Mouse (Mus musculus): ENCODE results near the gene Thg1l. TPM values are rescaled to one million over a fixed set of nuclear protein-coding genes. Genes with fewer than 3 reads are reported as not detected.
A peak's percentile ranks its signal among the peaks of the same experiment; 100 is the strongest.

Thg1l gene
- 2.8 and 8.3 TPM in 2 replicates for polyA plus RNA-seq (2012; rRNA removed)

- DNase-seq: peak; percentile 95
- under 1% methylated on average over 32 of the region's 32 CpGs for WGBS
- Histone ChIP-seq H3K4me1 (ENCODE audit: control insufficient read depth, insufficient read depth, low read length) (no peaks in the 10 kb centered on the region), H3K4me3 (replicated peaks; ENCODE audit: extremely low read depth, low read depth, low read length) (peak within 1 kb of the TSS; percentile 96)
- peak; percentile 42; the same call in 1 of the 2 replicates for TF ChIP-seq POLR2A (IDR thresholded peaks at IDR 0.05; ENCODE audit: borderline replicate concordance, extremely low read depth, low read depth, low read length)
- TF ChIP-seq CTCF (IDR thresholded peaks at IDR 0.05; ENCODE audit: insufficient read depth, low read length): no peak
Measured at GRCm38 (mm10) chr11:45955127-45955627, at the start of gene Thg1l. Thg1l (minus strand) TSS chr11:45955494.

- H3K4me3 ChIP-seq (replicated peaks; ENCODE audit: extremely low read depth, low read depth, low read length): no peak overlapping the region
- DNase-seq: no peak
- no peak for TF ChIP-seq POLR2A (IDR thresholded peaks at IDR 0.05; ENCODE audit: borderline replicate concordance, extremely low read depth, low read depth, low read length)
- peaks cover 3% of the 10 kb centered on the region for H3K4me1 ChIP-seq (ENCODE audit: control insufficient read depth, insufficient read depth, low read length)
- WGBS: 46% methylated on average over 13 of the region's 13 CpGs
Measured at GRCm38 (mm10) chr11:45992087-45992486, 36.8 kb upstream of the Thg1l start.

DNA sequence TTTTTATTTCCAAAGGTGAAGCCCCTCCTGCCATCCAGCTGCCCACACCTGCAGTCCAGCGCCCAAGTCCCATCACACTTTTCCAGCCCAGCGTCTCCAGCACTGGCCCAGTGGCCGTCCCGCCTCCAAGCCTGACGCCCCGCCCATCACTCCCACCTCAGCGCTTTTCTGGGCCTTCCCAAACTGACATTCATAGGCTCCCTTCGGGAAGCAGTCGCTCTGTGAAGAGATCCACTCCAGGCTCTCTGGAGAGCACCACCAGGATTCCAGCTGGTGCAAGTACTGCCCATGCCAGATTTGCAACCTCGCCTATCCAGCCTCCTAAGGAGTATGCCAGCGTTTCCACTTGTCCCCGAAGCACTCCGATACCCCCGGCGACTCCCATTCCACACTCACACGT is 36.3 kb upstream of the Thg1l start:
- Histone ChIP-seq H3K4me3 (replicated peaks; ENCODE audit: extremely low read depth, low read depth, low read length) (no peak overlapping the region), H3K4me1 (ENCODE audit: control insufficient read depth, insufficient read depth, low read length) (peaks cover 3% of the 10 kb centered on the region)
- peak; percentile 43 for DNase-seq
- WGBS: 8% methylated on average over 16 of the region's 16 CpGs
- no peak for TF ChIP-seq CTCF (IDR thresholded peaks at IDR 0.05; ENCODE audit: insufficient read depth, low read length)
- TF ChIP-seq POLR2A (IDR thresholded peaks at IDR 0.05; ENCODE audit: borderline replicate concordance, extremely low read depth, low read depth, low read length): no peak

GRCm38 (mm10) chr11:45980893-45981253 is 25.6 kb upstream of the Thg1l start:
- 55% methylated on average over 19 of the region's 19 CpGs for WGBS
- TF ChIP-seq CTCF (IDR thresholded peaks at IDR 0.05; ENCODE audit: insufficient read depth, low read length) (no peak), POLR2A (IDR thresholded peaks at IDR 0.05; ENCODE audit: borderline replicate concordance, extremely low read depth, low read depth, low read length) (no peak)
- no peak for DNase-seq

DNA sequence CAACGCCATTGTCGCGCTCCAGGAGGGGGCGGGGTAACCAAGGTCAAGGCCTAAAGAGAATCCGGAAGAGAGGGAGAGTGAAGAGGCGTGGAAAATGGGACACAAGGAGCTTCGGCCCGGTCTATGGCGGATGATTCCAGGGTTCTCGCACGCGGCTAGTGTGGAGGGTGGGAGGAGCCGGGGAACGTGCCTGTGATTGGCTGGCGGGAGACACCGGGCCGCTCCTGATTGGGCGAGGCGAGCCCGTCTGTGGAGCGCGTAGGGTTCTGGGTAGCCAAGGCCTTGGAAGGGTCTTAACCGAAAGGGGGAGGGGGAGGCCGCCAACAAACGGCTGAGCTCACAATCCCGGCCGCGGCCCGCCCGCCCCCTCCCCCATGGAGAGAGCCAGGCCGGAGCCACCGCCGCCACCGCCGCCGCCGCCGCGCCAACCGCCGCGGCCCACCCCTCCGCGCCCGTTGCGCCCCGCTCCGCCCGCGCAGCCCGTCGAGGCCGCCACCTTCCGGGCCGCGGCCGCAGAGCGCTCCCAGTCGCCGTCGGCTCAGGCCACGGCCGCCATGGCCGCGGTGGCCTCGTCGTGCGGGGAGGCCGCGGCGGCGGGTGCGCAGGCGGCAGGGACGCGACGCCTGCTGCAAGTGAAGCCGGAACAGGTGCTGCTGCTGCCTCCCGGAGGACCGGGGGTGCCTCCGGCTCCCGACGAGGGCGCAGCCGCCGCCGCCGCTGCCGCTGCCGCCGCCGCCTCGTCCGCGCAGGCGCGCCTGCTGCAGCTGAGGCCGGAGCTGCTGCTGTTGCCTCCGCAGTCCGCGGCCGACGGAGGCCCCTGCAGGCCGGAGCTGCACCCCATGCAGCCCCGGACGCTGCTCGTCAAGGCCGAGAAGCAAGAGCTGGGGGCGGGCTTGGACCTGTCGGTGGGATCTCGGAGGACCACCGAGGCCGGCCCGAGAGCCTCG is 24.9 kb upstream of the Thg1l start, which contains the start of gene Sox30:
Gene Sox30 (plus strand): TSS at position 365 of the 947 bp plus-strand sequence.
- H3K4me1 ChIP-seq (ENCODE audit: control insufficient read depth, insufficient read depth, low read length): no peaks in the 10 kb centered on the region
- peak within 1 kb of the TSS; percentile 53 for H3K4me3 ChIP-seq (replicated peaks; ENCODE audit: extremely low read depth, low read depth, low read length)
- TF ChIP-seq POLR2A (IDR thresholded peaks at IDR 0.05; ENCODE audit: borderline replicate concordance, extremely low read depth, low read depth, low read length): no peak
- no peak for TF ChIP-seq CTCF (IDR thresholded peaks at IDR 0.05; ENCODE audit: insufficient read depth, low read length)
- WGBS: 10% methylated on average over 95 of the region's 115 CpGs
- DNase-seq: peak; percentile 39

More at GRCm38 (mm10) chr11:45980893-45981253, 25.6 kb upstream of the Thg1l start:
- Histone ChIP-seq H3K4me3 (replicated peaks; ENCODE audit: extremely low read depth, low read depth, low read length) (peak overlapping the region; percentile 53), H3K4me1 (ENCODE audit: control insufficient read depth, insufficient read depth, low read length) (no peaks in the 10 kb centered on the region)

DNA sequence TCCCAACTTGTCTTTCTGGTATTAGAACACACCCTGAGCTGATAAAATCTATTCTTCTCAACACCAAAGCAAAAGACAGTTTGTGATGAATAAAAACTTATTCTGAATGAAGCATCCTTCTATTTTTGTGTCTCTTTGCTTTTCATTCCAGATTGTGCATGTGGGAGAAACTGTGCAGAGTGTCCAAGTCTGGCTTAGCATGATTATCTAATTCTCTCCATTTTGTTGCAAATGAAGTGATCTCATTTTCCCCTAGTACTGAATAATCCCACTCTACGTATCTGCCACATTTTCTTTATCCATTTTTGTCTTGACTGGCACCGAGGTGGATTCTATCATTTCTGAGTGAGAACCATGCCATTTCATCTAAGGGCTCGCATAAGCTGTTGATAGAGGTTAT is 20.8 kb upstream of the Thg1l start:
- DNase-seq: no peak
- WGBS: 77% methylated on average over 3 of the region's 3 CpGs
- H3K4me3 ChIP-seq (replicated peaks; ENCODE audit: extremely low read depth, low read depth, low read length): no peak overlapping the region
- no peaks in the 10 kb centered on the region for H3K4me1 ChIP-seq (ENCODE audit: control insufficient read depth, insufficient read depth, low read length)
- TF ChIP-seq CTCF (IDR thresholded peaks at IDR 0.05; ENCODE audit: insufficient read depth, low read length) (no peak), POLR2A (IDR thresholded peaks at IDR 0.05; ENCODE audit: borderline replicate concordance, extremely low read depth, low read depth, low read length) (no peak)

DNA sequence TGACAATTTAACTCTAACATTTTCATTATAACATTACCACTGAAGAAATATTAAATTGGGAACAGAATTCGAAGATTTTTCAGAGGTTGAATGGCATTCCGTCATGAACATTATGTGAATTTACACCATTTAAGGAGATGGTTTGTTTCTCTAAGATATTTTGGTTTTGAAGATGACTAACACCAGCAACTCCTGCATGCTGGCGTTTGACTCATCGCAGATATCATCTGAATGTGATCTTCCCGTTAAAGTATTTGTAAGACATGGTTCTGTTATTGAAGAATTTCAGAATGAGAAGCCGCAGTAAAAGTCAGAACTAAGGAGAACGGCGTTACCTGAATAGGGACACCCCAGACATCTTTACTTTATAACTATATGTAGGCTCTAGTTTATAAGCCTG is 19.2 kb upstream of the Thg1l start:
- 87% methylated on average over 8 of the region's 8 CpGs for WGBS
- Histone ChIP-seq H3K4me1 (ENCODE audit: control insufficient read depth, insufficient read depth, low read length) (no peaks in the 10 kb centered on the region), H3K4me3 (replicated peaks; ENCODE audit: extremely low read depth, low read depth, low read length) (no peak overlapping the region)
- no peak for DNase-seq
- TF ChIP-seq CTCF (IDR thresholded peaks at IDR 0.05; ENCODE audit: insufficient read depth, low read length) (no peak), POLR2A (IDR thresholded peaks at IDR 0.05; ENCODE audit: borderline replicate concordance, extremely low read depth, low read depth, low read length) (no peak)

GRCm38 (mm10) chr11:45973635-45974034 is 18.3 kb upstream of the Thg1l start:
- H3K4me3 ChIP-seq (replicated peaks; ENCODE audit: extremely low read depth, low read depth, low read length): no peak overlapping the region
- TF ChIP-seq CTCF (IDR thresholded peaks at IDR 0.05; ENCODE audit: insufficient read depth, low read length) (no peak), POLR2A (IDR thresholded peaks at IDR 0.05; ENCODE audit: borderline replicate concordance, extremely low read depth, low read depth, low read length) (no peak)

DNA sequence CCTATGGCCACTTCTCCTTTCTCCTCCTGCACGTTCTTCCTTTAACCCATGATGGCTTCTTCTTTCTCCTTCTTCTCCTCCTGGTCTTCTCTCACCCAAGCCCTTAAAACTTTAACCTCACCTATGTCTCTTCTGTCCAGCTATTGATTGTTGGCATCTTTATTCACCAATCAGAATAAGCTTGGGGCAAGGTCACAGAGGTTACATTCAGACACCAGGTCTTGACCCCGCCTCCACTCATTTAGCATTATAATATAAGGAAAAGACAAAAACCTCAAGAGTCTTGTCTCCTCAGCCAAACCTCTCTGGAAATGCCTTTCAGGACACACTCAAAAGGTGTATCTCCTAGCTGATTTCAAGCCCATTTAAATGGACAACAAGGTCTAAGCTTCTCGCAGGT is 13.2 kb upstream of the Thg1l start:
- no peak for DNase-seq
- no peaks in the 10 kb centered on the region for H3K4me1 ChIP-seq (ENCODE audit: control insufficient read depth, insufficient read depth, low read length)
- TF ChIP-seq CTCF (IDR thresholded peaks at IDR 0.05; ENCODE audit: insufficient read depth, low read length) (no peak), POLR2A (IDR thresholded peaks at IDR 0.05; ENCODE audit: borderline replicate concordance, extremely low read depth, low read depth, low read length) (no peak)
- no peak overlapping the region for H3K4me3 ChIP-seq (replicated peaks; ENCODE audit: extremely low read depth, low read depth, low read length)
- WGBS: 87% methylated on average over 3 of the region's 3 CpGs

More at GRCm38 (mm10) chr11:45973635-45974034, 18.3 kb upstream of the Thg1l start:
- no peaks in the 10 kb centered on the region for H3K4me1 ChIP-seq (ENCODE audit: control insufficient read depth, insufficient read depth, low read length)
- WGBS: 83% methylated on average over 5 of the region's 5 CpGs
- DNase-seq: no peak

Data from lung, adult 2 months (tissue).